Mouse (Mus musculus): Measurements from ENCODE around the gene Chad. TPM values are rescaled to one million over a fixed set of nuclear protein-coding genes. Genes with fewer than 3 reads are reported as not detected.

Chad gene
- under 1 TPM in 1 of 4 experiments, not detected in 3; 0.44 TPM for total RNA-seq (2022)

- no peak for DNase-seq (ENCODE audit: low spot score in 2 of 2)
Observed at GRCm38 (mm10) chr11:94564437-94565150, at the start of gene Chad. Chad (plus strand) TSS chr11:94565047.

GRCm38 (mm10) chr11:94521219-94521843 is 43.5 kb upstream of the Chad start, which contains the start of gene Mycbpap:
Mycbpap (minus strand) TSS chr11:94521742.
- DNase-seq (ENCODE audit: low spot score in 2 of 2): peak; percentile 34 to 63

- no peak for DNase-seq (ENCODE audit: low spot score in 2 of 2)
Observed at GRCm38 (mm10) chr11:94526171-94526879, 38.5 kb upstream of the Chad start.

- DNase-seq (ENCODE audit: low spot score in 2 of 2): no peak
Observed at GRCm38 (mm10) chr11:94528879-94529278, 36.0 kb upstream of the Chad start.

GRCm38 (mm10) chr11:94533171-94533570 is 31.7 kb upstream of the Chad start:
- DNase-seq (ENCODE audit: low spot score in 2 of 2): peak in 1 of 2 experiments; percentile 58

DNA sequence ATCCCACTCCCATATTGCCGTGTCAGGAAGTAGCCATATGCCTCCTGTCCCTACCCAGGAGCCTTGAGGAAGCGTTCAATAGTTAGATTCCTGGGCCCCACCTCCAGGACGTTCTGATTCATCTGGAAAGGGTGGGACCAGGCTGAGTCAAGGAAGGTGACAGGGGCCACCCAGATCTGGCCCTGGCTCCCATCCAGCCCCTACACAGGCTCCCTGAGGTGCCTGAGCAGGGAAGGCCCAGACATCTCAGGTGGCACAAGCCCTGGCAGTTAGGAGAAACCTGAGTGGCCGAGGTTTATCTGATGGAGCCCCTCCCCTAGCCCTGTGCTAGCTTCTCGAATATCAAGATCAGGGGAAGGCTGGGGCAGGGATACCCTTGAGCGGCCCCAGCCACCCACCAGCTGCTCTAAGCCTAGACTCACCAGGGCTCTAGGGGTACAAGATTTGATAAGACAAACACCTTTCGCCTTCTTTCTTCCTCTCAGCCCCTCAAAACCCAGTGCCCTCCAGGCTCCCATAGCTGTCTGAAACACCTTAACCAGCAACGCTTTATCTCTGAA is 26.0 kb upstream of the Chad start:
- no peak for DNase-seq (ENCODE audit: low spot score in 2 of 2)

- DNase-seq (ENCODE audit: low spot score in 2 of 2): no peak
Observed at GRCm38 (mm10) chr11:94539761-94540160, 25.1 kb upstream of the Chad start.

GRCm38 (mm10) chr11:94542400-94542799 is 22.4 kb upstream of the Chad start:
- no peak for DNase-seq (ENCODE audit: low spot score in 2 of 2)

GRCm38 (mm10) chr11:94543344-94543743 is 21.5 kb upstream of the Chad start:
- no peak for DNase-seq (ENCODE audit: low spot score in 2 of 2)

DNA sequence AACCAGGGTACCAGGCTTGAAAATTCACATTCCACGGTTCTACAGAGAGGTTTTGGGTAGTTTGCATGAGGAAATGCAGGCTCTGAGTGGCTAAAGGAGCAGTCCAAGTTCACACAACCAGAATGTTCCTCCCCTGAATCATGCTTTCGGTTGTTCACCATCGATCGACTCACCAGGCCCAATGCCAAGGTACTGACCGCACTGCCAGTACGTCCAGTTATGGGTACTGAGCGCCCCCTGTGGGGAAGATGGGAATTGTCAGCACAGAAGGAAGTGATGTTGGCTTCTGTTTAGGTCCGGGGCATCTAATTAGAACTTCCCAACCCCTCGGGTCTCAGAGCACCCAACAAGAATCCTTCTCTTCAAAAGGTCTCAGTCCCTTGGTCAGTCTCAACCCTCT is 20.9 kb upstream of the Chad start:
- DNase-seq (ENCODE audit: low spot score in 2 of 2): peak; percentile 86 to 92

GRCm38 (mm10) chr11:94544422-94544821 is 20.4 kb upstream of the Chad start:
- no peak for DNase-seq (ENCODE audit: low spot score in 2 of 2)

DNA sequence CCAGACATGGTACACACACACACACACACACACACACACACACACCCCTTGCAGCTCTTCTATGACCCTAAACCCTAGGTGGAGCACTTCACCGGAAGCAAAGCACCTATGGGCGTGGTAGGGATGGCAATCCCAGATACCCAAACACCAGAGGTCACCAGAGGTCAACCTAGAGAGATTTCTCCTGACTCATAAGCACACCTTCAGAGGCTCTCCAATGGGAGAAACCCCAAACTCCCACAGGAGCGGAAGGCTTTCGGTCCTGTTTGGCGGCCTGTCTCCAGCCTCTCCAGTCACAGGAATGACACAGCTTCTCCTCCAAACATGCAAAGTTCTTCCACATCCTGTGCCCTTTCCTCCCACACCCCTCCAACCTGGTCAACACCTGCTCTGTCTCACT is 18.5 kb upstream of the Chad start:
- DNase-seq (ENCODE audit: low spot score in 2 of 2): no peak

- no peak for DNase-seq (ENCODE audit: low spot score in 2 of 2)
Observed at GRCm38 (mm10) chr11:94547271-94547670, 17.6 kb upstream of the Chad start.

DNA sequence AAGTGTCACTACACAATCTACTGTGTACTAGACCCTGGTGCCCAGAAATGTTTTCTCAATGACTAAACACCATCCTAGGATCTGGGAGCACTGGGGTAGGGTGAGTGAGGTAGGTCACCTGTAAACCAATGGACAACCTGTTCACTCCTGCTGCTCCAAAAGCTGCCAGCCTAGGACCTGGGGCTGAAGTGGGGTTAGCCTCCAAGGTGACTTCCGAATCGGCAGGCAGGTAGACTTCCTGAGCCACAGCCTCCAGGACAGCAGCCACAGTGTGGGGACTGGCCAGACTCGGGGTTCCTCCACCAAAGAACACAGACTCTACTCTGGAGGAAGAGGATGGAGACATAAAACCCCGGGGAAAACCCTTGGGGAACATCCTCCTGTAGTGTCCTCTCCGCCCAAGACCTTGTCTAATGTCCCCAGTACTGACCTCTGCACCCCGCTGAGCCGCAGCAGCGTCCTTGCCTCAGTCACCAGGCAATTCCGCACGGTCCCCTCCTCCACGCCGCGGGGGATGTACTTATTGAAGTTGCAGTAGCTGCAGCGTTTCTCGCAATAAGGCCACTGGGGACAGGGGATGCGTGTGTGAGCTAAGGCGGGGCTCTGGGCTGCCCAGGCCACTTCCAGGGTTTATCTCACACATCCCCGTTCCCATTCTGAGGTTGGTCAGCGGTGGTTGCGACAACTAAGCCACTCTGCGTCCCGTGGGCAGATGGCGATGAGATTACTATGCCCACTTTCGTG is 16.6 kb upstream of the Chad start:
- peak in 1 of 2 experiments; percentile 57 for DNase-seq (ENCODE audit: low spot score in 2 of 2)

- DNase-seq (ENCODE audit: low spot score in 2 of 2): peak; percentile 92 to 99
Observed at GRCm38 (mm10) chr11:94548888-94549690, 15.8 kb upstream of the Chad start, which contains the start of gene Rsad1. Rsad1 (minus strand) TSS chr11:94549255.

DNA sequence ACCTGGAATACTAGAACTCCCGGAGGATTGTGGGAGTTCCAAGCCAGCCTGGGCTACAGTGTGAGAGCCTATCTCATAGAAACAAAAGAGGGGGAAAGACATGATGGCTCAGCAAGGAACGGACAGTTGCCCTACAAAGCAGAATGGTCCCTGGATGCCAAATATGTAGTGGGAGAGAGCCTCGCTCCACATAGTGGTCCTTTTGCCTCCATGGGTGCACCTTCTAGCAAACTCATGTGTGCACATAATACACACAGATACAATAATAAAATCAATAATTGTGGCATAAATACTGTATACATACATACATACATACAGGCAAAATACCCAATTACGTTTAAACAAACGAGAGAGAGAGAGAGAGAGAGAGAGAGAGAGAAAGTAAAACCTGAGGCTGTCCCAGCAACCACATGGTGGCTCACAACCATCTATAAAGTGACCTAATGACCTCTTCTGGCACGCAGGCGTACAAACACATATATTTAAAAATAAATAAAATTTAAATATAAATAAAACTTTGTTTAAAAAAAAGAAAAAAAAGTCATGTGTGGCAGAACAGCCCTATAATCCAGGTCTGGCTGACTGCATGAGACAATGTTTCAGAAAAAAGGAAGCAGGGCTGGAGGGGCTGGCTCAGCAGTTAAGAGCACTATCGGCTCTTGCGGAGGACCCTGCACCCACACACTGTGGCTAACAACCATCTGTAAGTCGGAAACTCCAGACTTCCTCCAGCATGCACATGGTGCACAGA is 15.0 kb upstream of the Chad start:
- DNase-seq (ENCODE audit: low spot score in 2 of 2): peak in 1 of 2 experiments; percentile 52

DNA sequence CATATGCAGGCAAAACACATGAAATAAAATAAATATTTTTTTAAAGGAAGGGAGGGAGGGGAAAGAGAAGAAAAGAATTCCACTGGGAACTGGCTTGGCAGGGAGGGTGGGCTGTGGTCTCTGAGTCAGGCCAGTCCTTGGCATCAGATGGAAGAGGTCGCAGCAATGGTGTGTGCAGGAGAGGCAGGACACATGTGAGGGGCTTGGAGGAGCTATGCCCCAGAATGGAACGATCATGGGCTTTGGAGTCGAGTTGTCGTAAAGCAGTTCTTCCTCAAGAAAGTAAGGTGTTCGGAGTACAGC is 14.5 kb upstream of the Chad start:
- no peak for DNase-seq (ENCODE audit: low spot score in 2 of 2)

DNA sequence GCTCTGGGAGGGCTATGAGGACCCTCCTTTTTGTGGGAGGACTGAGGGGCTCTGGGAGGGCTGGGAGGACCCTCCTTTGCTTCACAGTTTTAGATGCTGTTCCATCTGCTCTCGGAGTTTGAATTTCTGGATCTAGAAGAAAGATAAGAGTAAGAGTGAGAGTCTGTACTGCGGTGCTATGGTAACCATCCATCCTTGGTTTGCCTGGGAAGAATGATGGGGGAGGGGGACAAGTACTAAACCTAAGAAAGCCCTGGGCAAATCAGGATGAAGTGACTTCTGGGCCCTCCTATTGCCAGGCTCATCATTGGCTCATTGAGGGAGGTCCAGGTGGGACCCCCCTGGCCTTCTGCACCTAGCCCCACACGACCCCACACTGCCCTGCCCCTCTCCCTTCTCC is 6.6 kb upstream of the Chad start:
- DNase-seq (ENCODE audit: low spot score in 2 of 2): no peak

DNA sequence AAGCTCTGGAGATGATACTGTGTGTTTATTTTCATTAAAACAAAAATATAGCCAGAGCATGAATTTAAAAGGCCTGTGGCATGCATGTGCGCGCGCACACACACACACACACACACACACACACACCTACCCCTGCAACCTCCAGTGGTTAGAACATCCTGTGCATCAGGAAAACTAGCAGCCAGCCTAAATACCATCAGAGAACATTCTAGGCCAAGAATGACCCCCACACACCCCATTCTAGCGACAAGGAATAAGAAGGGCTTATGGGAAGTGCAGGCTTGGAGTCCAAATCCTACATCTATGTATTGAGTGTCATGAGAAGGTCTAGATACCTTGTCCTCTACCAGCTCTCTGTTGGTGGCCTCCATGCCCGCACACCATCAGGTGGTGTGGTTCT is 1.5 kb upstream of the Chad start:
- no peak for DNase-seq (ENCODE audit: low spot score in 2 of 2)

DNA sequence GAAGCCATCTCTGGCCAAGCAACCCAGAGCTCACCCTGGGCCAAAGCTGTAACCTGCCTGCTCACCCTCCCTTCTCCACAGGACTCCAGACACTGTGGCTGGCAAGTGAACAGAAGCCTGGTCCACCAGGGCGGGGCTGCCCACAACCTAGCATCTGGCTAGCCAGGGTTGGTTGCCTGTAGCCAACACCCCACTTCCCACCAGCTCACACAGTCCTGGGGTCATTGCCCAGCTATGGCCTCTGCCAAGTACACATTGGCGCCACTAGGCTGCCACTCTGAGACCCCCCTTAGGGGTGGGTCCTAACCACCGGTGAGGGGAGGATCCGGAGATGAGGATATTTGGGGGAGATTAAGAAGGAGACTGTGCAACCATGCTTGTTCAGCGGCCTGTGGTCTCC is 1.0 kb upstream of the Chad start:
- no peak for DNase-seq (ENCODE audit: low spot score in 2 of 2)

Data from left cerebral cortex, adult 8-10 months (tissue).